Mouse (Mus musculus) liver, adult 2 months (tissue): ENCODE measurements around the gene Hebp2. TPM values are rescaled to one million over a fixed set of nuclear protein-coding genes. Genes with fewer than 3 reads are reported as not detected.

Source experiments
- DNase-seq: peaks from one replicate; pipeline ENCODE4 v3.0.0-alpha.2; 2011; ENCODE audit warnings: low read depth, low spot score; ENCODE audit errors: extremely low read depth
- H3K27ac ChIP-seq: fragments of 200-500 bp; replicated peaks from 2 replicates; pipeline ENCODE4 v1.5.1; 2012; ENCODE audit warnings: low read depth, mild to moderate bottlenecking, control low read depth, inconsistent platforms, low read length; ENCODE audit not compliant: insufficient read depth
- H3K27me3 ChIP-seq: fragments of 200-500 bp; 2 replicates; pipeline ENCODE4 v1.6.1; 2012; ENCODE audit warnings: mild to moderate bottlenecking, moderate library complexity, low read length, inconsistent platforms; ENCODE audit not compliant: control insufficient read depth, insufficient read depth
- H3K36me3 ChIP-seq: fragments of 200-500 bp; 2 replicates; pipeline ENCODE4 v1.6.1; 2012; ENCODE audit warnings: low read length, inconsistent platforms; ENCODE audit not compliant: control insufficient read depth, insufficient read depth
- H3K4me1 ChIP-seq: fragments of 200-500 bp; 2 replicates; pipeline ENCODE4 v1.6.1; 2011; ENCODE audit warnings: low read length; ENCODE audit not compliant: control insufficient read depth, insufficient read depth
- H3K4me3 ChIP-seq: fragments of 200-500 bp; 2 replicates; pipeline ENCODE4 v1.5.1; 2011; ENCODE audit warnings: low read depth, mild to moderate bottlenecking, control low read depth, low read length, moderate library complexity; ENCODE audit not compliant: insufficient read depth
- H3K79me2 ChIP-seq: fragments of 200-500 bp; 2 replicates; pipeline ENCODE4 v1.6.1; 2012; ENCODE audit warnings: inconsistent platforms, mild to moderate bottlenecking, low read length, moderate library complexity; ENCODE audit not compliant: control insufficient read depth, insufficient read depth
- H3K9ac ChIP-seq: fragments of 200-500 bp; 2 replicates; pipeline ENCODE4 v1.6.1; 2012; ENCODE audit warnings: low read depth, mild to moderate bottlenecking, control low read depth, inconsistent platforms, low read length
- CTCF ChIP-seq: fragments of 200-500 bp; IDR thresholded peaks from 2 replicates; pipeline ENCODE4 v1.5.1; 2011; ENCODE audit warnings: low read depth, low read length, control low read depth
- POLR2A ChIP-seq: fragments of 200-500 bp; IDR thresholded peaks from 2 replicates; pipeline ENCODE4 v1.6.1; 2011; ENCODE audit warnings: low read length, control low read depth; ENCODE audit not compliant: insufficient read depth; ENCODE audit errors: extremely low read depth
- WGBS: fragments of 180-500 bp; shearing (Covaris S2); methylation state at CpG from one replicate; pipeline ENCODE4 v1.1.7; 2018; 5-methylcytosine and 5-hydroxymethylcytosine counted together
- polyA plus RNA-seq: library from polyadenylated mRNA; depleted of rRNA; stranded (reverse); fragments of >200 nt; gene quantifications from 2 replicates; pipeline ENCODE4 v1.2.3, GENCODE M21; 2012; rRNA removed
- total RNA-seq: library from RNA; depleted of rRNA; stranded (reverse); fragments of >200 nt; gene quantifications from 2 replicates; pipeline ENCODE4 v1.2.3, GENCODE M21; 2014; rRNA removed

Hebp2 gene
- total and polyA plus RNA-seq, 2 experiments = 0.28 to 0.33 TPM

DNA sequence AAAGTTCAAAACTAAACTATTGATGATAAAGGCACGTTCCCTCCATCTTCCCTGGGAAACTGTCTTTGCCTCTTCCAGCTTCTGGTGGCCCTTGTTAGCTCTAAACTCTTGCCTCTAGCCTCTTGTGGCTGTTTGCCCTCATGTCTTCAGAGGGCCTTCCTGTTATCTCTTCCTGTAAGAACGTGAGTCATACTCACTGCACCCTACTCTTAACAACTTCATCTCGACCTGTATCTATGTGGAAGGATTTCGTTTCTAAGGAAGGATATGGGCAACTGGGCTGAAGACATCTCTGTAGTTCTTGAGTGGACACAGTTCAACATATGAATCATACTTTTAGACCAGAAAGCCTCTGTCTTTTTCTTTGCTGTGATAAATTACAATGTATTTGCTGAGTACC lies 53.9 kb downstream of the Hebp2 start:
- no peak for DNase-seq
- TF ChIP-seq POLR2A = no peak
- TF ChIP-seq CTCF = no peak
- H3K27ac ChIP-seq = no peak overlapping the region
- 63% methylated on average over 4 of the region's 4 CpGs for WGBS
- H3K27me3 ChIP-seq = no peaks in the 10 kb centered on the region
- H3K36me3 ChIP-seq = no peaks in the 10 kb centered on the region
- H3K4me3 ChIP-seq = no peak overlapping the region
- no peaks in the 10 kb centered on the region for H3K4me1 ChIP-seq
- no peaks in the 10 kb centered on the region; the same call in 1 of the 2 replicates for H3K79me2 ChIP-seq
- no peak overlapping the region for H3K9ac ChIP-seq

DNA sequence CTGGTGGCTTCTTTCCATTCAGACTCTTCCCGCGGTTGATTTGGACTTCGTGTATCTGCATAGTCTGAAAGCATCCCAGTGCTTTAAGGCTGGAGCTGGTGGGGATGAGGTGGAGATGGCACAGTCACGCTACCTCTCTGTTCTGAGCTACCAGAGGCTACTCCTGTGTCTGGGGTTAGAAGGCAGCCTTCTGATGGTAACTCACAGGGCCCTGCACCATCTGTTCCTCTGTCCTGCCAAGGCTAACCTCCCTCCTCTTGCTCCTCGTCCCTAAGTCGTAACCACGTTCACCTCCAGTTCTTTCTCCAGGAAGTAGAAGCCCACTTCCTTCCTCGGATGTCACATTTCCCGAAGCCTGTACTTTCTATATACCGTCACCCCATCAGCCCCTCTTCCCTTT lies 55.9 kb downstream of the Hebp2 start:
- Histone ChIP-seq H3K36me3 (no peaks in the 10 kb centered on the region), H3K9ac (no peak overlapping the region), H3K4me1 (no peaks in the 10 kb centered on the region), H3K27me3 (no peaks in the 10 kb centered on the region), H3K27ac (no peak overlapping the region), H3K79me2 (peaks cover 4% of the 10 kb centered on the region; the same call in 1 of the 2 replicates), H3K4me3 (no peak overlapping the region)
- 87% methylated on average over 10 of the region's 10 CpGs for WGBS
- no peak for TF ChIP-seq POLR2A
- TF ChIP-seq CTCF = no peak
- no peak for DNase-seq

Other genes with a start within 250 kb of the Hebp2 start
- gene Nhsl1, start 227.1 kb downstream of the Hebp2 start, total RNA-seq = 2.8 and 5.0 TPM in 2 replicates
- 1.5 and 2.6 TPM in 2 replicates for gene Nhsl1, start 227.1 kb downstream of the Hebp2 start, polyA plus RNA-seq
- gene Arfgef3, start 197.9 kb upstream of the Hebp2 start, total RNA-seq = under 0.01 and 0.07 TPM in 2 replicates
- gene Arfgef3, start 197.9 kb upstream of the Hebp2 start, polyA plus RNA-seq = not detected in 2 replicates
- gene Gm4922, start 240.7 kb upstream of the Hebp2 start, total RNA-seq = not detected in 2 replicates
- gene Gm4922, start 240.7 kb upstream of the Hebp2 start, polyA plus RNA-seq = not detected in 2 replicates